Mouse (Mus musculus) forebrain, embryonic 16.5 days (tissue): ENCODE measurements around the gene Mal. TPM values are rescaled to one million over a fixed set of nuclear protein-coding genes. Genes with fewer than 3 reads are reported as not detected.

Experiments used
- ATAC-seq: fragments of 200-750 bp; cut with Nextera tagmentation; 2 replicates; pipeline ENCODE4 v1.8.0; 2017; ENCODE audit warnings: mild to moderate bottlenecking, moderate library complexity
- H3K27ac ChIP-seq: fragments of 300-500 bp; sonication (generic); 2 replicates; pipeline ENCODE4 v1.5.1; 2014; ENCODE audit warnings: low read length, control low read depth
- H3K27me3 ChIP-seq: fragments of 300-500 bp; sonication (generic); replicated peaks from 2 replicates; pipeline ENCODE4 v1.6.1; 2014; ENCODE audit warnings: low read length; ENCODE audit not compliant: control insufficient read depth, insufficient read depth
- H3K36me3 ChIP-seq: fragments of 300-500 bp; sonication (generic); 2 replicates; pipeline ENCODE4 v1.6.1; 2014; ENCODE audit not compliant: control insufficient read depth, insufficient read depth
- H3K4me1 ChIP-seq: fragments of 300-500 bp; sonication (generic); replicated peaks from 2 replicates; pipeline ENCODE4 v1.6.1; 2014; ENCODE audit warnings: low read length; ENCODE audit not compliant: control insufficient read depth, insufficient read depth
- H3K4me2 ChIP-seq: fragments of 300-500 bp; sonication (generic); 2 replicates; pipeline ENCODE4 v1.6.1; 2014; ENCODE audit warnings: mild to moderate bottlenecking, low read length, control low read depth
- H3K4me3 ChIP-seq: fragments of 300-500 bp; sonication (generic); replicated peaks from 2 replicates; pipeline ENCODE4 v1.5.1; 2014; ENCODE audit warnings: mild to moderate bottlenecking, low read length, control low read depth
- H3K9ac ChIP-seq: fragments of 300-500 bp; sonication (generic); replicated peaks from 2 replicates; pipeline ENCODE4 v1.6.1; 2014; ENCODE audit warnings: low read depth, low read length, control low read depth
- H3K9me3 ChIP-seq: fragments of 300-500 bp; sonication (generic); 2 replicates; pipeline ENCODE4 v1.6.1; 2016; ENCODE audit warnings: low read length; ENCODE audit not compliant: control insufficient read depth
- WGBS: fragments of 180-500 bp; shearing (Covaris S2); extraction: QIAGEN DNeasy Blood & Tissue Kit; methylation state at CpG from one replicate; pipeline ENCODE4 v1.1.7; 2014; 5-methylcytosine and 5-hydroxymethylcytosine counted together
- polyA plus RNA-seq: library from polyadenylated mRNA; unstranded; fragments of >200 nt; fragmentation: Nextera tagmentation; extraction: Ambion mirVana; gene quantifications from 2 replicates; pipeline ENCODE4 v1.2.1, GENCODE M21; 2015

Gene Mal
- polyA plus RNA-seq = 0.72 and 1.8 TPM in 2 replicates

DNA sequence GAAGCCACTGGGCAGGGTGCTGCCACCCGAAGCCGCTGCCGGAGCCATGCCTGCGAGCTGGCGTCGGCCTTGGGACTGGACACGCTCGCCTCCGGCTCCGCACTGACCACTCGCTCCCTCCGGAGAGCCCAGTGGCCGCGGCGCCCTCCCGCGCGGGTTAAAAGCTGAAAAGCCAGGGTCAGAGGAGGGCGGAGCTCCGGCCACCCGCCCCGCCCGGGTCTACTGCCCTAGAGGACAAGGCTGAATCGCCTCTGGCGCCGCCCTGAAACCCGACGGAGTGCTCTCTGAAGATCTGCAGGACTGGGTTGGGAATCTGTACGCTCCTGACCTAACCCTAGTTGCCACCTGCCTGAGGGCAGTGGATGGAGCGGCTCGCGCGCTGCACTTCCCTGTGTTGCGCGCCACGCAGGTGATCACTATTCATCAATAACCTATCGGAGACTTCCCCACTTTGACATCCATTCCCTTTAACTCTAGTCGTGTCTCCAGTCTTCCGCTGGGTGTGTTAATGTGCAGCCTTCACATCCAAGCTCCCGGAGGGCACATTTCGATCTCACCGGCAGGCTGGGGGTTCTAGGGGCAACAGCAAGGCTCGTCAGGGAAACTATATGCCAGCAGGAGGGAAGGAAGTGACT, at the start of gene Mal:
TSS of gene Mal (minus strand) at position 610 of the 635 bp plus-strand sequence.
- no peaks in the 10 kb centered on the region for H3K36me3 ChIP-seq
- H3K4me2 ChIP-seq = peak within 1 kb of the TSS; percentile 58
- H3K9ac ChIP-seq = peak within 1 kb of the TSS; percentile 35
- H3K9me3 ChIP-seq = no peaks in the 10 kb centered on the region
- peaks cover 41% of the 10 kb centered on the region for H3K27me3 ChIP-seq
- under 1% methylated on average over 43 of the region's 43 CpGs for WGBS
- no peak within 1 kb of the TSS for H3K27ac ChIP-seq
- H3K4me3 ChIP-seq = peak within 1 kb of the TSS; percentile 37
- peaks cover 7% of the 10 kb centered on the region for H3K4me1 ChIP-seq
- ATAC-seq = no peak

GRCm38 (mm10) chr2:127705267-127705666, 48.8 kb upstream of the Mal start:
- no peaks in the 10 kb centered on the region for H3K4me1 ChIP-seq
- no peaks in the 10 kb centered on the region for H3K27me3 ChIP-seq
- no peaks in the 10 kb centered on the region for H3K9me3 ChIP-seq
- no peak overlapping the region for H3K27ac ChIP-seq
- ATAC-seq = no peak
- 70% methylated on average over 6 of the region's 6 CpGs for WGBS
- no peak overlapping the region for H3K4me2 ChIP-seq
- no peak overlapping the region for H3K9ac ChIP-seq
- H3K4me3 ChIP-seq = no peak overlapping the region
- no peaks in the 10 kb centered on the region for H3K36me3 ChIP-seq

DNA sequence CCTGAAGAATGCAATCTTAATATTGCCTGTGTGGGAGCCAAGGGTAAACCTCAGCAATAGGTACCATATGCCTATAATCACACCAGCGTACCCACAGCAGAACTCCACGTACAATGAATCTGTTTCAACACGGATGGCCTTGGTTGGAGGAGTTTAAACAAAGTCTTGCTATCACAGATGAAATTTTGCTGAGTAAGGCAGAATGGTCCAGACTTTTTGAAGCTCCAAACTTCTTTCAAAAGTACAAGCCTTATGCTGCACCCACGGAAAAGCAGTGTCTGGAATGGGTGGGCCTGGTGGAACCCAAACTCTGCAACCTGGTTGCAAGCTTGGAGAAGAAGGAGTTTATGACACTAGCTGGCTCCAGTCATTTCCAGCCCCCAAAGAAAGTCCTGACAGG, 32.7 kb upstream of the Mal start:
- no peak for ATAC-seq
- Histone ChIP-seq H3K4me2 (no peak overlapping the region), H3K27ac (no peak overlapping the region), H3K9me3 (no peaks in the 10 kb centered on the region), H3K27me3 (no peaks in the 10 kb centered on the region), H3K9ac (no peak overlapping the region), H3K4me1 (no peaks in the 10 kb centered on the region), H3K4me3 (no peak overlapping the region), H3K36me3 (no peaks in the 10 kb centered on the region)
- 90% methylated on average over 4 of the region's 4 CpGs for WGBS

DNA sequence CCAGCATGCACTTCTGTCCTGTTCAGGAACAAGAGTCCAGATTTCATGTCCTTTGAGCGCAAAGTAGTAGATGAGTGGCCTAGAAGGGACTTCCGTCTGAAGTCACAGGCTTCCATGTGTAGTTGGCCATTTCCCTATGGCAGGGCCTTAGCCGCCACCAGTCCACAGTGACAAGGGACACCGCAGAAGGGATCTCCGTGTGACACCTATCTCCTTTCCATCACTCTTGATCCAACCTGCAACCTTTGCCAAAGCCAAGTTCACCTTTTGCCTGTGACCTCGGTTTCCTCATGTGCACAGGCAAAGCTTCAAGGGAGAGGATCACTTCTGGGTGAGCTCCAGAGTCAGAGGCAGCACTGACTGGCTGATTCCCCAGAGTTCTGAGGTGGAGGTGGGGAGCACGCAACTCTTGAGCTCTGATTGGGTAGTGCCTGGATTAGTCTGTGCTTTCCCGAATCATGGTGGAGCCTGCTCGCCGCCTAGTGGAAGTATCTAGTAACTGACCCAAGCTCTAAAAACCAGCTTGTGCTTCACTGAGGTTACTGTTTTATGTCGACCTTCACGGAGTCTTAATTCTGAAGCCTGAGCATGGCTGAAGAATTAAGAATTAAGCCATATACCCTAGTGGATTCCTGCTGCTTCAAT, 27.3 kb upstream of the Mal start:
- no peaks in the 10 kb centered on the region for H3K9me3 ChIP-seq
- H3K27me3 ChIP-seq = no peaks in the 10 kb centered on the region
- peak; percentile 86 for ATAC-seq
- H3K4me2 ChIP-seq = no peak overlapping the region
- H3K4me1 ChIP-seq = no peaks in the 10 kb centered on the region
- H3K27ac ChIP-seq = no peak overlapping the region
- no peaks in the 10 kb centered on the region for H3K36me3 ChIP-seq
- H3K9ac ChIP-seq = no peak overlapping the region
- H3K4me3 ChIP-seq = no peak overlapping the region
- 35% methylated on average over 12 of the region's 12 CpGs for WGBS

DNA sequence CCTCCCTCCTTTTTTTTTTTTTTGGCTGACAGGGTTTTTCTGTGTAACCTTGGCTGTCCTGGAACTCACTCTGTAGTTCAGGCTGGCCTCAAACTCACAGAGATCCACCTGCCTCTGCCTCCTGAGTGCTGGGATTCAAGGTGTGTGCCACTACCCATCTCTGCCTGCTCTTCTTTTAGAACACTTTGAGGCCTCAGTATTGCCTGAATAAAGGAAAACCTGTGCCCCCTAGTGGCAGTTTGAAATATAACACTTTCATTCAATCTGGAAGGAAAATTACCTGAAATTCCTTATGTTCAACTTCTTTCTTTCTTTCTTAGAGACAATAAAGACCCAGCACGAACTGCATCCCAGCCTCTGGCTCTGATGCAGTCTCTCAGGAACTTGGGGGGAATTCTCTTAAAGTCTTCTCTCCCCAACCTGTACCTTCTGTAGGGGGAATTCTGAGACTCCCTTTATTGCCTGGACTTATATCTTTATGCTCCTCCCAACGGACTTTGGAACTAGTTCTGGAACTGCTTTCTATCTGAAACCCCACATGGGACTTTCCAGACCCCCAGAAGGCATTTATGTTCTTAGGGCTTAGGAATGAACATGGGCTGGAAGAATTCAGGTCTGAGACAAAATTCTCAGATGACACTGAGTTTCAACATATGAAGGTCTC, 11.5 kb upstream of the Mal start:
- ATAC-seq = no peak
- H3K9ac ChIP-seq = no peak overlapping the region
- H3K27me3 ChIP-seq = no peaks in the 10 kb centered on the region

DNA sequence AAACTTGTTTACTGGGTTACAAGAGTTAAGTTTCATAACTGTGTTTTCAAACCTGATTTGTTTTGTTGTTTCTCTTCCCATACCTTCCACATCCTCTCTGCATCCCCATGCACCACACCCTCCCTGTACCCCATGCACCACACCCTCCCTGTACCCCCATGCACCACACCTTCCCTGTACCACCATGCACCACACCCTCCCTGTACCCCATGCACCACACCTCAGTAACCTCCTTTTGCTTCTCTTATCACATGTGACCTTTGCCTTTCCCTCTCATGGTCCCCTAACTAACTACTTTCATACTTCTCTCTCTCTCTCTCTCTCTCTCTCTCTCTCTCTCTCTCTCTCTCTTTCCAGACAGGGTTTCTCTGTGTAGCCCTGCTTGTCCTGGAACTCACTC, 10.5 kb upstream of the Mal start:
- H3K4me1 ChIP-seq = no peaks in the 10 kb centered on the region
- H3K36me3 ChIP-seq = no peaks in the 10 kb centered on the region
- no peak overlapping the region for H3K9ac ChIP-seq
- H3K9me3 ChIP-seq = no peaks in the 10 kb centered on the region
- no peak overlapping the region for H3K27ac ChIP-seq
- no peak overlapping the region for H3K4me3 ChIP-seq
- no peak for ATAC-seq
- no peak overlapping the region for H3K4me2 ChIP-seq
- H3K27me3 ChIP-seq = no peaks in the 10 kb centered on the region

More for the DNA sequence above, 11.5 kb upstream of the Mal start:
- Histone ChIP-seq H3K9me3 (no peaks in the 10 kb centered on the region), H3K4me3 (no peak overlapping the region), H3K4me2 (no peak overlapping the region), H3K36me3 (no peaks in the 10 kb centered on the region), H3K27ac (no peak overlapping the region), H3K4me1 (no peaks in the 10 kb centered on the region)
- WGBS = 26% methylated on average over 2 of the region's 2 CpGs

DNA sequence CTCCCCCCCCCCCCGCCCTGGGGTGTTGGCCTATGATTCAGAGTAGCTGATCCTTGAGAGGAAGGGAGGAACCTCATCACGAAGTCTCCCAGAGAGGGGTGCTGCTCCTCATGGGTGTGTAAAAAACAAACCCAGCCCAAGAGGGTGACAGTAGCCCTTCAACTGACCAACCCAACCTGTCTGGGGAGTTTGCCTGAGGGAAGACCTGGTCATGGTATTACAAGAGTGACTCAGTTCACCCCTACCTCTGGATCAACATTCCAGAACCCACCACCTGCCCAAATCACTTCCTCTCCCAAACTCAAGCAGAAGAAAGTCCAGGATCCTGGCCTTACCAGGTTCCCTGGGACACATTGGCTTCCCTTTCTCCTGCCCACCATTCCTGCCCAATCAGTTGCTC, 6.2 kb upstream of the Mal start:
- no peak for ATAC-seq
- 80% methylated on average over 1 of the region's 2 CpGs for WGBS

GRCm38 (mm10) chr2:127655419-127655818, 1.1 kb downstream of the Mal start:
- H3K4me3 ChIP-seq = no peak overlapping the region
- ATAC-seq = no peak
- WGBS = 5% methylated on average over 9 of the region's 9 CpGs
- H3K4me1 ChIP-seq = peaks cover 7% of the 10 kb centered on the region
- no peak overlapping the region for H3K9ac ChIP-seq
- no peaks in the 10 kb centered on the region for H3K9me3 ChIP-seq
- no peaks in the 10 kb centered on the region for H3K36me3 ChIP-seq
- H3K27me3 ChIP-seq = peaks cover 41% of the 10 kb centered on the region
- no peak overlapping the region for H3K27ac ChIP-seq
- H3K4me2 ChIP-seq = no peak overlapping the region

More for the DNA sequence above, 6.2 kb upstream of the Mal start:
- Histone ChIP-seq H3K27me3 (peaks cover 4% of the 10 kb centered on the region), H3K36me3 (no peaks in the 10 kb centered on the region), H3K9me3 (no peaks in the 10 kb centered on the region), H3K4me1 (no peaks in the 10 kb centered on the region), H3K4me3 (no peak overlapping the region), H3K27ac (no peak overlapping the region), H3K9ac (no peak overlapping the region), H3K4me2 (no peak overlapping the region)

DNA sequence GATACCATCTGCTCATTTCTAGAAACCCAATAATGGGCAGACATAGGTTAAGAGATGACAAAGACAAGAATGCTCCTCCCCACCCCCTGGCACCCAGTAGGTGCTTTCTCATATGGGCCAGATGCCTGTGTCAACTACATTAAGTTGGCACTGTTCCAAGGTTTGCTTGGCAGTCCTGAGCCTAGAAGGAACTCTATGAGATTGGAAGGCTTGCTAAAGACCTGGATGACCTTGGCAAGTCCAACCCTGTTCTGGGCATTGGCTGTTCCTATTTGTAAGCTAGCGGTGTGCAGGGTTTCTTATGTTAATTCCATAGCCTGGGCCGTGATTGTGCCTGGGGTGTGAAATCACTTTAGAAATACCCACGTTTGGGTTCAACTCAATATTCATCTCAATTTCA, 1.7 kb downstream of the Mal start:
- Histone ChIP-seq H3K36me3 (no peaks in the 10 kb centered on the region), H3K9me3 (no peaks in the 10 kb centered on the region), H3K27ac (no peak overlapping the region), H3K4me2 (no peak overlapping the region), H3K4me3 (no peak overlapping the region), H3K27me3 (peaks cover 41% of the 10 kb centered on the region), H3K4me1 (peaks cover 7% of the 10 kb centered on the region), H3K9ac (no peak overlapping the region)
- 58% methylated on average over 3 of the region's 3 CpGs for WGBS
- no peak for ATAC-seq
